Mouse (Mus musculus) cerebellum, postnatal 10 days (tissue): ENCODE measurements at regions not wholly inside any gene's neighbourhood (a gene's known extent, or its start where the extent isn't known, plus 50 kb on each side); places are given as distances from the start of the nearest gene placed in this dataset.

Experiments
- DNase-seq, 2 experiments: peaks; one replicate each; pipeline ENCODE4 v3.0.0; 2021; ENCODE audit warnings: mixed read lengths in 2 of 2

GRCm38 (mm10) chr12:99097618-99098066 is 177.3 kb downstream of the Ttc8 start:
- no peak for DNase-seq

GRCm38 (mm10) chr12:99099881-99100280 is 179.5 kb downstream of the Ttc8 start:
- DNase-seq: peak; percentile 42 to 53

DNA sequence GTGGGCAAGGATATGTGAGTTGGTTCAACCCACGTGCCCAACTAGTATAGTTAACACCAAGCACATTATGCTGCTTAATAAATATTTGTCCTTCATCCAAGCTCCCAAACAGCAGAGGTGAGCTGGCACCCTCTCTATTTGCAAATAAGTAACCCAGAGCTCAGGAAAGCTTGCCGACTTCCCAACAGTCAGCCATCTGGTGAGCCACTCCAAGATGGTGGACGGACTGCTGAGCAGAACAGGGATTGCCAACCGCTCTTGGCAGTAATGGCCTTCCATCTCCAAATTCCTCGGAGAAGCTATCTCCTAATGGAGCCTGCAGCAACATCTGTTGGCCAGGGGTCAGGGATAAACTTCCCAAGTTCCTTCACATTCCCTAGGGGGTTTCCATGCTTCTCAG is 188.2 kb downstream of the Ttc8 start:
- DNase-seq: peak; percentile 35 to 69

GRCm38 (mm10) chr12:99113781-99114180 is 193.4 kb downstream of the Ttc8 start:
- no peak for DNase-seq

GRCm38 (mm10) chr12:99116491-99116890 is 196.1 kb downstream of the Ttc8 start:
- no peak for DNase-seq

- peak in 1 of 2 experiments; percentile 36 for DNase-seq
Observed at GRCm38 (mm10) chr12:99118381-99119115, 198.2 kb downstream of the Ttc8 start.

GRCm38 (mm10) chr12:99119966-99120365 is 199.6 kb downstream of the Ttc8 start:
- no peak for DNase-seq

GRCm38 (mm10) chr12:99123611-99124495 is 203.5 kb downstream of the Ttc8 start:
- DNase-seq: peak in 1 of 2 experiments; percentile 15

- no peak for DNase-seq
Observed at GRCm38 (mm10) chr12:99126129-99126528, 205.8 kb downstream of the Ttc8 start.
